Mouse (Mus musculus) limb, embryonic 15.5 days (tissue): Measurements from ENCODE around the gene Astn2. TPM values are rescaled to one million over a fixed set of nuclear protein-coding genes. Genes with fewer than 3 reads are reported as not detected.

Source experiments
- ATAC-seq: fragments of 200-750 bp; cut with Nextera tagmentation; 2 replicates; pipeline ENCODE4 v1.8.0; 2017; ENCODE audit warnings: low read depth, moderate TSS enrichment; ENCODE audit not compliant: insufficient number of reproducible peaks, low FRiP score, low TSS enrichment
- H3K27ac ChIP-seq: fragments of 300-500 bp; sonication (generic); 2 replicates; pipeline ENCODE4 v1.5.1; 2015; ENCODE audit warnings: moderate library complexity, mild to moderate bottlenecking, inconsistent platforms
- H3K27me3 ChIP-seq: fragments of 300-500 bp; sonication (generic); 2 replicates; pipeline ENCODE4 v1.6.1; 2015; ENCODE audit warnings: inconsistent platforms
- H3K36me3 ChIP-seq: fragments of 300-500 bp; sonication (generic); 2 replicates; pipeline ENCODE4 v1.6.1; 2015; ENCODE audit warnings: inconsistent platforms
- H3K4me1 ChIP-seq: fragments of 300-500 bp; sonication (generic); 2 replicates; pipeline ENCODE4 v1.6.1; 2015; ENCODE audit warnings: inconsistent platforms
- H3K4me2 ChIP-seq: fragments of 300-500 bp; sonication (generic); 2 replicates; pipeline ENCODE4 v1.6.1; 2015; ENCODE audit warnings: mild to moderate bottlenecking, inconsistent platforms
- H3K4me3 ChIP-seq: fragments of 300-500 bp; sonication (generic); 2 replicates; pipeline ENCODE4 v1.5.1; 2015; ENCODE audit warnings: mild to moderate bottlenecking, inconsistent platforms
- H3K9ac ChIP-seq: fragments of 300-500 bp; sonication (generic); 2 replicates; pipeline ENCODE4 v1.6.1; 2015; ENCODE audit warnings: inconsistent platforms
- H3K9me3 ChIP-seq: fragments of 300-500 bp; sonication (generic); 2 replicates; pipeline ENCODE4 v1.6.1; 2016; ENCODE audit warnings: inconsistent platforms
- WGBS: fragments of 180-500 bp; shearing (Covaris S2); methylation state at CpG from one replicate; pipeline ENCODE4 v1.1.7; 2015; 5-methylcytosine and 5-hydroxymethylcytosine counted together
- polyA plus RNA-seq: library from polyadenylated mRNA; unstranded; fragments of >200 nt; fragmentation: Nextera tagmentation; extraction: Ambion mirVana; gene quantifications from 2 replicates; pipeline ENCODE4 v1.2.1, GENCODE M21; 2015

Gene Astn2
- polyA plus RNA-seq, 1 experiment from 2014 or later = 1.5 TPM

DNA sequence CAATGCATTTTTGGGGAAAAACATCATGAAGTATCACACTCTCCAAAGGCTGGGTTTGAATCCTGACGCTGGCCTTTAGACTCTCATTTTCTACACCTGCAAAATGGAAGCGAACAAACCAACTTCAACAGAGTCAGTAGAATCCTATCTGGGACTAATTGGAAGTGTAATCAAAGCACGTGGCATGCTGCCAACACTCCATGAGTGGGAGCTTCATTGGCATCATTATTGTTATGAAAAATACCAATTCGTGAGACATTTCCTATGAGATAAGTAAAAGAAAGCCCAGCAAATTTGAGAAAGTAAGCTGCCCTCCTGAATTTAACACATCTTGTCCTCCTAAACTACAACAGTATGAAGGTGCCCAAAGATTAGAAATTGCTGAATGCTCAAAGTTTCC is 955.2 kb downstream of the Astn2 start:
- no peaks in the 10 kb centered on the region for H3K9me3 ChIP-seq
- no peak overlapping the region for H3K27ac ChIP-seq
- no peaks in the 10 kb centered on the region for H3K27me3 ChIP-seq
- H3K4me1 ChIP-seq = no peaks in the 10 kb centered on the region
- H3K4me3 ChIP-seq = no peak overlapping the region
- ATAC-seq = no peak
- no peaks in the 10 kb centered on the region for H3K36me3 ChIP-seq
- H3K9ac ChIP-seq = no peak overlapping the region
- no peak overlapping the region for H3K4me2 ChIP-seq
- 79% methylated on average over 4 of the region's 4 CpGs for WGBS

GRCm38 (mm10) chr4:65441746-65442145 is 962.7 kb downstream of the Astn2 start:
- Histone ChIP-seq H3K4me3 (no peak overlapping the region), H3K9me3 (no peaks in the 10 kb centered on the region), H3K4me2 (no peak overlapping the region), H3K36me3 (no peaks in the 10 kb centered on the region), H3K9ac (no peak overlapping the region), H3K4me1 (0 out of 2 replicates have a peak, but pooled peaks cover 3% of the 10 kb centered on the region), H3K27ac (no peak overlapping the region), H3K27me3 (no peaks in the 10 kb centered on the region)
- WGBS = 32% methylated on average over 4 of the region's 4 CpGs
- no peak for ATAC-seq

GRCm38 (mm10) chr4:65430804-65431203 is 973.6 kb downstream of the Astn2 start:
- peaks cover 10% of the 10 kb centered on the region; the same call in 1 of the 2 replicates for H3K4me1 ChIP-seq
- H3K4me2 ChIP-seq = no peak overlapping the region
- H3K36me3 ChIP-seq = no peaks in the 10 kb centered on the region
- ATAC-seq = 0 out of 2 replicates have a peak, but pooled peaks have one; percentile 35
- H3K9ac ChIP-seq = no peak overlapping the region
- H3K9me3 ChIP-seq = no peaks in the 10 kb centered on the region
- no peak overlapping the region for H3K27ac ChIP-seq
- WGBS = 21% methylated on average over 3 of the region's 3 CpGs
- no peaks in the 10 kb centered on the region for H3K27me3 ChIP-seq
- no peak overlapping the region for H3K4me3 ChIP-seq

DNA sequence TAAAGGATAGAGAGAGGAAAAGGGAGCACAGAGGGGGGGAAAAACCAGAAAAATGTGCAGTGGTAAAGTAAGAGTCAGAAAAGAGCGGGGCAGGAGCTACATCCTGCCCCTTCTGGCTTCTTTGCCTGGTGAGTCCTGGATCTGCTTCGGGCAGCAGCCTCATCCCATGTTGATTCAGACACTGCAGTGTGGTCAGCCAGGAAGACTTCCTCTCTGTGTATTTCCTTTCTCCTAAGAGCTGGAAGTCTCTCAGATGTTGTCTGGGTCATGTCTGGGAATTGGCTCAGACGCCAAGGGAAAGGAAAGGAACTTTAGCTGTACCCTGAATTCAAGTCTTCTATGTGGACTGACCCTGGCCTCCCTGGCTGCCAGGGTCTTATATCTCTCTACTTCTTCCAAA is 976.9 kb downstream of the Astn2 start:
- 84% methylated on average over 3 of the region's 3 CpGs for WGBS
- no peaks in the 10 kb centered on the region for H3K9me3 ChIP-seq
- no peaks in the 10 kb centered on the region for H3K36me3 ChIP-seq
- H3K27ac ChIP-seq = no peak overlapping the region
- H3K9ac ChIP-seq = no peak overlapping the region
- H3K4me1 ChIP-seq = peaks cover 10% of the 10 kb centered on the region; the same call in 1 of the 2 replicates
- H3K4me2 ChIP-seq = no peak overlapping the region
- no peak for ATAC-seq
- H3K4me3 ChIP-seq = no peak overlapping the region
- H3K27me3 ChIP-seq = no peaks in the 10 kb centered on the region

DNA sequence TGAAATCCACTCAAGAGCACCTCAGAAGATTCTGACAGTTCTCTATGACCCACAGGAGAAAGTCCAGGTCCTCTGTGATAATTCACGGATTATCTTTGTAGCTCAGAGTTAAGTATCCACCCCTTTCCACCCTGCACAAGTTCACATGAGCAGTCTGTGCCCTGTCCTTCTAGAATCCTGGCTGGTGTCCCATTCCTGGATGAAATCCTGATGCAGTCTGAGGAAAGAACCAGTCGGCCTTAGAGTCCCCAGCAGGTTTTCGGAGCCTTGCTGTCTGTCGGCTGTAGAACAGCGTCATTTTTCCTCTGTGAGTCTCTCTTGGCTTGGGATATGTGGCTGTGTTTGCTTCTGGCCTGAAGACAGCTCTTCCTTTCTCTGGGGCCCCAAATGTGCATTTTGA is 978.0 kb downstream of the Astn2 start:
- H3K9me3 ChIP-seq = no peaks in the 10 kb centered on the region
- H3K27me3 ChIP-seq = no peaks in the 10 kb centered on the region
- H3K4me2 ChIP-seq = no peak overlapping the region
- no peak overlapping the region for H3K27ac ChIP-seq
- no peak overlapping the region for H3K4me3 ChIP-seq
- H3K4me1 ChIP-seq = peaks cover 10% of the 10 kb centered on the region; the same call in 1 of the 2 replicates
- ATAC-seq = no peak
- no peak overlapping the region for H3K9ac ChIP-seq
- H3K36me3 ChIP-seq = no peaks in the 10 kb centered on the region
- 62% methylated on average over 5 of the region's 5 CpGs for WGBS

DNA sequence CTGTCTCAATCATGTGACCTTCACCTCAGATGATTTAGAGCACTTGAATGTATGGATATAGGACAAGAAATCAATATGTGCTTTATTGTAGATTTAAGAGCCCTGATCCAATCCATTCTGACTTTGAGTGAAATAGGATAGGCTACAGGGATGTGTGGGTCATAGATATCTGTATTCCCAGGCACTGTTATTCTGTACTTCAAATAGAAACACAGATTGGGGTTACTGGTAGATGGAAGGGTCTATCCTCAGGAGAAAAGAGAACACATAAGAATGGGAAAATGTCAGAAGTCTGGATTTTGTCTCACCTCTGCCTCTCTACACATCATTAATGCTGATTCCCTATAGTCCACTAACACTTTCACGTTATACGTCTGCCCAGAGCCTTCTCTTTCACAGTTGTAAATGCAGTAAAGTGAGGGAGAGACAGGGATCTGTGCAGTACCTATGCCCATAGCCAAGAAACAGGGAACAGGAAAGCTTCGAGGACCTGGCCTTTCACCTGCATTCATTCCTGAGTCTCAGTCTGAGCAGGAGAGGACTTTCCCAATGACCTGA is 981.3 kb downstream of the Astn2 start:
- Histone ChIP-seq H3K27ac (no peak overlapping the region), H3K4me3 (no peak overlapping the region), H3K4me2 (no peak overlapping the region), H3K36me3 (no peaks in the 10 kb centered on the region), H3K4me1 (peaks cover 6% of the 10 kb centered on the region), H3K27me3 (no peaks in the 10 kb centered on the region), H3K9ac (no peak overlapping the region), H3K9me3 (no peaks in the 10 kb centered on the region)
- no peak for ATAC-seq
- 58% methylated on average over 3 of the region's 3 CpGs for WGBS

GRCm38 (mm10) chr4:65421272-65421671 is 983.1 kb downstream of the Astn2 start:
- Histone ChIP-seq H3K4me2 (no peak overlapping the region), H3K4me1 (peaks cover 6% of the 10 kb centered on the region), H3K4me3 (no peak overlapping the region), H3K27ac (no peak overlapping the region), H3K9ac (no peak overlapping the region), H3K36me3 (no peaks in the 10 kb centered on the region), H3K27me3 (no peaks in the 10 kb centered on the region), H3K9me3 (no peaks in the 10 kb centered on the region)
- 88% methylated on average over 2 of the region's 2 CpGs for WGBS
- ATAC-seq = no peak

DNA sequence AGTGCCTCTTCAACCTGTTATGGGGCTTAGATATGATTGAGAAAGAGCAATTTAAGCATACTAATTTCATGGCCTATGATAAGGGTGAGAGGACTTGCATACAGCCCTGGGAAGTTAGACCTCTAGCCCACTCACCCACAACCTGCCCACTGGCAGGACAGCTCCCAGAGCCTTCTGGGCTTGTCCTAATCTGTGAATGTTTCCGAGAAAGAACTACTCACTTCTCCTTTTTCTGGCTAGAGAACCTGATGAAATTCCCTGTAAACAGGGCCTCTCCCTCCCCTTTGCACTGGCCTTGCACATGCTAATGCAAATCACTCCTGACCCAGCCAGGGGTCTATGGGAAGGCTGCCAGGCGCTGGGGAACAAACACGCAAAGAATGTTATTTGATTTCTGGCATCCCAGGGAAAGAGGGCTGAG is 983.9 kb downstream of the Astn2 start:
- peaks cover 6% of the 10 kb centered on the region for H3K4me1 ChIP-seq
- no peaks in the 10 kb centered on the region for H3K9me3 ChIP-seq
- H3K9ac ChIP-seq = no peak overlapping the region
- WGBS = 9% methylated on average over 3 of the region's 3 CpGs
- H3K4me3 ChIP-seq = no peak overlapping the region
- H3K4me2 ChIP-seq = no peak overlapping the region
- H3K36me3 ChIP-seq = no peaks in the 10 kb centered on the region
- no peaks in the 10 kb centered on the region for H3K27me3 ChIP-seq
- peak overlapping the region; percentile 39 for H3K27ac ChIP-seq
- 0 out of 2 replicates have a peak, but pooled peaks have one; percentile 24 for ATAC-seq

DNA sequence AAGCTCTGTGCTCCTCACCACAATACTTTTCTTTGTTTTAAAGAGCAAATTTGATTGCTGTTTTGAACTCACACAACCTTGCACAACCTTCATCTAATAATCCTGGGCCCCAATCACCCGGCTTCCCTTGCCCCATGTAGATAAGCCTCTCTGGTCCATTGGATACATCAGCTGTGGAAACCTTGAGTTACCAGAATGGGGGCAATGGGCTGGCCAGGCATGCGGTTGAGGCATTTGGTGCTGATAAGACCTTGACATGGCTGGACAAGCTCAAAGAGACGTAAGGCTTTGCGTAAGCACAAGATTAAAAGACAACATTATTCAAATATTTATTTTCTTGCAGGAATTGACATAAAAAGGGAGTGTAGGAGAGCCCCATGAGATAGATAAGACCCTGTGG is 988.9 kb downstream of the Astn2 start:
- no peak for ATAC-seq
- no peak overlapping the region for H3K9ac ChIP-seq
- H3K36me3 ChIP-seq = no peaks in the 10 kb centered on the region
- no peak overlapping the region for H3K4me3 ChIP-seq
- H3K27me3 ChIP-seq = no peaks in the 10 kb centered on the region
- H3K27ac ChIP-seq = no peak overlapping the region
- no peaks in the 10 kb centered on the region for H3K9me3 ChIP-seq
- peaks cover 2% of the 10 kb centered on the region for H3K4me1 ChIP-seq
- WGBS = 94% methylated on average over 4 of the region's 4 CpGs
- H3K4me2 ChIP-seq = no peak overlapping the region

DNA sequence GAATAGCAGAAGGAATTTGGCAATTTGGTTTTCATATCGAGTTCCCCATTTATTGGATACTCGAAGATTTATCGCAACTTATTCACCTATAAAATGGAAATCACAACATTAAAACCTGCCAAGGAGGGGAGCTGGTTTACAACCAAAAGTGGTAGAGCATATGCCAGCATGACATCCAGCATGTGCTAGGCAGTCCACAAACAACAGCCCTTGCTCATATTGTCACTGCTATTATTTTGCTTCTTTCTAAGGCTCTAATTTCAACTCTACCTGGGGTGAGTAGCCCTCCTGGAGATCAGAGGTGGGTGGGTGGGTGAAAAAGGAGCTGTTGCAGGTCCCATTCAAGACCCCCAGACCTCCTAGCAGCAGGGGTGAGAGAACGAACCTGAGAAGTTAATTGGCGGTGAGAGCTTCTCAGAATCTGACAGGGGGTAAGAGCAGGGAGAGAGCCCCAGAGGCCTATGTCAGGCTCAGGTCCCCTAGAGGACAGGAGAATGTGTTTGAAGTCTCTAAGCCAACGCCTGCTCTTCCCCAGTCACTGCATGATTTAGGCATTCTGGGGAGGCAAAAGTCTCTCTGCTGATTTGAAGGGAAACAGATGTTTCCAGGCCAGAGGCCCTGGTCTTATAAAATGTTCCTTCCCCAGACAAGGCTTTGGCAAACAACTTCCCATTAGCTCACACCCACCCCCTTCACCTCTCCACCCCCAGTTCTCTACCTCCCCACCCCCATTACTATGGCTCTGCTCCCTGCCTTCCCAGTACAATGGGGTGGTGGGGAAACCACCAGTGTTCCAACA is 1001.4 kb downstream of the Astn2 start:
- Histone ChIP-seq H3K9ac (no peak overlapping the region), H3K36me3 (no peaks in the 10 kb centered on the region), H3K27me3 (no peaks in the 10 kb centered on the region), H3K4me1 (peaks cover 9% of the 10 kb centered on the region), H3K27ac (peak overlapping the region; percentile 38; the same call in 1 of the 2 replicates), H3K4me2 (no peak overlapping the region), H3K4me3 (no peak overlapping the region), H3K9me3 (no peaks in the 10 kb centered on the region)
- 26% methylated on average over 6 of the region's 6 CpGs for WGBS
- ATAC-seq = peak; percentile 75; the same call in 1 of the 2 replicates

DNA sequence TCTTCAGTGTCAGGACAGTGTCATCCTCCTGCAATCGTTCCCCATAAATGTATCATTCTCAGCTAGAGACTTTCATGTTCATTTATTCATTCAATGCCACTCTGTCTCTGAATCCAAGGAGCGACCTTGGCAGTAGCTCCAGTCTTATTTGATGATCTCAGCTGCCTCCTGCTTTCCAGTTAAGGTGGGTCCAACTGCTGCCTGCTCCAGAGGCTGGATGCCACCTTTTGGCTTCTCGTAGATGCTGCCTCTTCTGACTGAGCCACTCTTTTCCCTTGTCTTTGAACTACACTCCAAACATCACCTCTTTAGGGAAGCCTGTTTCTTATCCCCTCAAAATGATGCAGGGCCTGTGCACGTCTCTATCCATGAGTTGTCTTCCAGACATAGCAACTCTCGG is 1002.1 kb downstream of the Astn2 start:
- Histone ChIP-seq H3K4me2 (no peak overlapping the region), H3K9me3 (no peaks in the 10 kb centered on the region), H3K27me3 (no peaks in the 10 kb centered on the region), H3K36me3 (no peaks in the 10 kb centered on the region), H3K9ac (no peak overlapping the region), H3K4me1 (peaks cover 9% of the 10 kb centered on the region), H3K4me3 (no peak overlapping the region), H3K27ac (no peak overlapping the region)
- WGBS = 64% methylated on average over 5 of the region's 5 CpGs
- ATAC-seq = no peak

DNA sequence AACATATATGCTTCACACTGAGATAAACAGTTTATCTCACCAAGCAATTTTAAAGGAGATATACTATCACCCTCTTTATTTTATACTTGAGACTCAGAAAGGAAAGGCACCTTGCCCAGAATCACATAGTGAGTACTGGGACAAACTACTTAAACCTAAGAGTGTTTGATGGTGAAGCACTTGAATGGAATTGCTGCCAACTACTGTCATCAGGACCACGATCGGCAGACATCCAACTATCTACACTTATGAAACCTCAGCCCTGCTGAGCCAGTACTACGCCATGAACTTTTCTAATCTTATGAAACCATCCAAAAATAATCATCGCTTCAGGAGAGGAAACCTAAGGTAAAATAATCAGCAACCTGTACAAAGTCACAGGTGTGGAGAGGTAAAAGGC is 1005.0 kb downstream of the Astn2 start:
- H3K9me3 ChIP-seq = no peaks in the 10 kb centered on the region
- WGBS = 91% methylated on average over 4 of the region's 4 CpGs
- no peak overlapping the region for H3K27ac ChIP-seq
- H3K4me2 ChIP-seq = no peak overlapping the region
- no peaks in the 10 kb centered on the region for H3K27me3 ChIP-seq
- H3K36me3 ChIP-seq = no peaks in the 10 kb centered on the region
- no peak overlapping the region for H3K9ac ChIP-seq
- no peak overlapping the region for H3K4me3 ChIP-seq
- H3K4me1 ChIP-seq = peaks cover 9% of the 10 kb centered on the region
- no peak for ATAC-seq
